Mouse (Mus musculus) midbrain, embryonic 14.5 days (tissue): ENCODE measurements at regions not wholly inside any gene's neighbourhood (a gene's known extent, or its start where the extent isn't known, plus 50 kb on each side); places are given as distances from the start of the nearest gene placed in this dataset.

Experiments used
- ATAC-seq: fragments of 200-750 bp; cut with Nextera tagmentation; 2 replicates; pipeline ENCODE4 v1.8.0; 2017; ENCODE audit warnings: moderate number of reproducible peaks, moderate library complexity; ENCODE audit not compliant: low FRiP score, low TSS enrichment
- DNase-seq: peaks from one replicate; pipeline ENCODE4 v3.0.0-alpha.2; 2015
- H3K27ac ChIP-seq: fragments of 300-500 bp; sonication (generic); replicated peaks from 2 replicates; pipeline ENCODE4 v1.5.1; 2014; ENCODE audit warnings: mild to moderate bottlenecking, low read depth, low read length, moderate library complexity
- H3K27me3 ChIP-seq: fragments of 300-500 bp; sonication (generic); 2 replicates; pipeline ENCODE4 v1.6.1; 2014; ENCODE audit warnings: low read length, control low read depth, mixed read lengths; ENCODE audit not compliant: control insufficient read depth, insufficient read depth
- H3K36me3 ChIP-seq: fragments of 300-500 bp; sonication (generic); 2 replicates; pipeline ENCODE4 v1.6.1; 2014; ENCODE audit warnings: low read length, control low read depth; ENCODE audit not compliant: control insufficient read depth, insufficient read depth
- H3K4me1 ChIP-seq: fragments of 300-500 bp; sonication (generic); 2 replicates; pipeline ENCODE4 v1.6.1; 2014; ENCODE audit warnings: mild to moderate bottlenecking, antibody characterized with exemption, low read length, control low read depth; ENCODE audit not compliant: control insufficient read depth, insufficient read depth
- H3K4me2 ChIP-seq: fragments of 300-500 bp; sonication (generic); 2 replicates; pipeline ENCODE4 v1.6.1; 2014; ENCODE audit warnings: mild to moderate bottlenecking, low read length, moderate library complexity
- H3K4me3 ChIP-seq: fragments of 300-500 bp; sonication (generic); replicated peaks from 2 replicates; pipeline ENCODE4 v1.5.1; 2014; ENCODE audit warnings: low read depth, low read length
- H3K9ac ChIP-seq: fragments of 300-500 bp; sonication (generic); replicated peaks from 2 replicates; pipeline ENCODE4 v1.6.1; 2014; ENCODE audit warnings: mild to moderate bottlenecking, low read length, moderate library complexity
- H3K9me3 ChIP-seq: fragments of 300-500 bp; sonication (generic); 2 replicates; pipeline ENCODE4 v1.6.1; 2016; ENCODE audit warnings: low read length, control low read depth, mixed read lengths; ENCODE audit not compliant: control insufficient read depth
- WGBS: fragments of 180-500 bp; shearing (Covaris S2); extraction: QIAGEN DNeasy Blood & Tissue Kit; methylation state at CpG from one replicate; pipeline ENCODE4 v1.1.7; 2014; 5-methylcytosine and 5-hydroxymethylcytosine counted together

- DNase-seq, result peak; percentile 52
- Histone ChIP-seq H3K4me1 (peaks cover 4% of the 10 kb centered on the region), H3K27me3 (no peaks in the 10 kb centered on the region), H3K9me3 (no peaks in the 10 kb centered on the region), H3K4me2 (no peak overlapping the region), H3K36me3 (no peaks in the 10 kb centered on the region), H3K9ac (no peak overlapping the region), H3K27ac (no peak overlapping the region), H3K4me3 (no peak overlapping the region)
- WGBS, result 7% methylated on average over 3 of the region's 3 CpGs
- peak; percentile 60; the same call in 1 of the 2 replicates for ATAC-seq
Observed at GRCm38 (mm10) chr19:51482168-51482907, 781.8 kb upstream of the Ins1 start.
